Mouse (Mus musculus) small intestine, adult 2 months (tissue): ENCODE data around the gene Arfgap2.

Experiments
- CTCF ChIP-seq: fragments of 200-500 bp; IDR thresholded peaks from 2 replicates; pipeline ENCODE4 v1.5.1; 2012; ENCODE audit warnings: low read depth, mild to moderate bottlenecking, control low read depth, inconsistent platforms, low read length, moderate library complexity, mixed read lengths; ENCODE audit not compliant: insufficient replicate concordance, insufficient read length; ENCODE audit errors: extremely low read depth
- POLR2A ChIP-seq: fragments of 200-500 bp; IDR thresholded peaks from 2 replicates; pipeline ENCODE4 v1.6.1; 2012; ENCODE audit warnings: low read depth, mild to moderate bottlenecking, control low read depth, inconsistent platforms, low read length, moderate library complexity

DNA sequence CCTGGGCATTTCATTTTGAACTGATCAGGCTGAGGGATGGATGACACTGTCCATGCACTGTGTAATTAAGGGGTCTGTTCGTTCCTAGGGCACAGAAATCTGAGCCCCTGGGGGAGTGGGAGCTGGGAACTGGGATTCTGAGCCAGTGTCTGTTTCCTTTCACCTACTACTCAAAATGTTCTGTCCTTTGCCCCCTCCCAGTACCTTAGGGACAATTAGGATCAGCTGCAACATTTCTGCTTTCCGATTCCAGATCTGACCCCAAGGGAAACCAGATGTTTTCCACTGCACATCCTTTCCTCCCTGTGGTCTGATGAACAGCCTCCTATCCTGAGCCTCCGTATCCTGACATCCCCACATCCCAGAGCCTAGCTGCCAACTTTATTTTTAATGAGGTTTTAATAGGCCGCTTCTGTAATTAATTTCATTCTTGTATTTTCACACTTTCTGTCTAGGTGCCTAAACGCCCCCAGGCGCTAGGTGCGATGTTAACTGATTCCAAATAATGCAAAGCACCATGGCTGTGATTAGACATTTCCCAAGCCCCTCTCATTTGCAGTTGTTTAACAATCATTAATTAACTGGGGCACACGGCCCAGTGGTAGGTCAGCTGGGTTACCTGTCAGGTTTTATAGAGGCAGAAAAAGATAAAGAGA lies 9.9 kb upstream of the Arfgap2 start:
- TF ChIP-seq CTCF (no peak), POLR2A (no peak)
